Mouse (Mus musculus): ENCODE results near the gene Tarsl2.

Gene Tarsl2

DNA sequence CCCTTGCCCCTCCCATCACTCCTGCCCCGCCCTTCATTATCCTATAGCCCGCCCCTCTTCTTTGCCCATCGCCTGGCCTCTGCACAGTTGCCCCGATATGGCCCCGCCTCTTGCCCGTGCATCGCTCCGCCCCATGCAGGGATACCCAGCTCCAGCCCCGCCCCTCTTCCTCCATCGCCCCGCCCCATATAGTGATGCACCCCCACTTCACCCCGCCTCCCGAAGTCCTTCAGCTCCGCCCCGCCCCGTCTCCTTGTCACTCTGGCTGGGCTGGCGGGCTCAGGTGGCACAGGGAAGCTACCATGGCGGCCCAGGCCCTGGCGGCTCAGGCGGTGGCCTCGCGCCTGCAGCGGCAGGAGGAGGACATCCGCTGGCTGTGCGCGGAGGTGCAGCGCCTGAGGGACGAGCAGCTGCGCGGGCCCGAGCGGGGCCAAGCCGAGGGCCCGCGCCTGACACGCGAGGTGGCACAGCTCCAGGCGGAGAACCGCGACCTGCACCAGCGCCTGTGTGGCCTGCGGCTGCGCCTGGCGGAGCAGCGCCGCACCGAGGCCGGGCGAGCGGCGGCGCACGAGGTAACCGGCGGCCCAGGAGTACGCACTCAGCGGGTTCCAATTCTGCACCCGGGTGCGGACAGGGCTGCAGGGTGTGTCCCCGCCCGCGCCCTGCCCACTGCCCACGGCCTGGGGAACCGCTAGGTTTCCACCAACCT, at the start of gene Tarsl2:
Gene Tarsl2, plus strand, starts transcription at position 256 of the 709 bp plus-strand sequence.
- peak; percentile 91 to 94 for DNase-seq (ENCODE audit: low spot score in 2 of 2)

DNA sequence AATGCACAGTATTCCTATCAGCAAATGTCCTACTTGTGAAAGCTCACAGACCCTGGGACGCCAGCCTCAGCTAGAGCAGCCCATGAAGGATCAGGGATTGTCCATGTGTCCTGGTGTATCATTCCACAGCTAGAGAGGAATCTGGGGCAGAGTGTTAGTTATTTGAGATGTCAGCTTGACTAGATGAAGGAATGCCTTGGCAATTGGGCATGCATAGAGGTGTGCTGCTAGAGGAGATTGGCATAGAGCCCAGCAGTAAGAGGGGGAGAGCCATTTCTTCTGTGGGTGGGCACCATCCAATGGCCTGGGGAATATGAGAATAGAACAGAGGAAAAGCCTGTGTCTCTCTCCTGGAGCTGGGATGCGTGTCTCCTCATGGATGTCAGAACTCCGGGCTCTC, 38.6 kb upstream of the Tarsl2 start:
- no peak for DNase-seq (ENCODE audit: low spot score in 2 of 2)

DNA sequence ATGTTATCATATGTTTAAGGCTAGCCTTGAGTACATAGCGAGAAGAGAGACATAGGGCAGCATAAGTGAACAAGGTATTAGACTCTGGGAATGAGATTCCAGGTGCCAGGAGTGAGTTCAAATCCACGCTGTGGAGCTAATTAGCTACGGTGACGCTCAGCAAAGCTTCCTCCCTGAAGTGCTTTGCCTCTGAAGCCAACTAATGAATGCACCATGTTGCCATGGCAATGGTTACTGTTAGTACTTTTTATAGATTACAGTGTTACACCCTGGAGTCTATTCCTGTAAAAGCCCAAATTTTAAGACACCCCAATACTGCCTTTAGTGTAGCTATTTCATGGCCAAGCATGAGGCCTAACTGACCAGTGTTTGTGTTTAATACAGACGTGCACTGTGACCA, 37.7 kb upstream of the Tarsl2 start:
- DNase-seq (ENCODE audit: low spot score in 2 of 2) = no peak

DNA sequence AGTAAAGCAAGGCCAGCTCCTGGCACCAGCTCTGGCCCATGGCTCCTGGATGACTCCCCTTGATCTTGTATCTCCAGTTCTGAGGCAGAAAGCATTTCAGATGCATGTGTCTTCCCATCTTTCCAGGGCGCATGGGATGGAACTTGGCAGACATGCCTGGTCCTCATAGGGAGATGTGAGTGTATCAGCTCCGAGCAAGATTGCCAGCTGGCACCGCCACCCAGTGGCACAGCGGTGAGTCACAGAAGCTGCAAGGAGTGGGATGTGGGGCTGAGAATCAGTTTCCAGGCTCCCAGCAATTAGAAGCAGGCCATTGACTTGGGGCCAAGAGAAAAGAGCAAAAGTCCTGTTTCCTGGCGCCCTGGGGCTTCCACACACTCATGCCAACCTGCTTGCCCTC, 34.5 kb upstream of the Tarsl2 start:
- DNase-seq (ENCODE audit: low spot score in 2 of 2) = no peak

DNA sequence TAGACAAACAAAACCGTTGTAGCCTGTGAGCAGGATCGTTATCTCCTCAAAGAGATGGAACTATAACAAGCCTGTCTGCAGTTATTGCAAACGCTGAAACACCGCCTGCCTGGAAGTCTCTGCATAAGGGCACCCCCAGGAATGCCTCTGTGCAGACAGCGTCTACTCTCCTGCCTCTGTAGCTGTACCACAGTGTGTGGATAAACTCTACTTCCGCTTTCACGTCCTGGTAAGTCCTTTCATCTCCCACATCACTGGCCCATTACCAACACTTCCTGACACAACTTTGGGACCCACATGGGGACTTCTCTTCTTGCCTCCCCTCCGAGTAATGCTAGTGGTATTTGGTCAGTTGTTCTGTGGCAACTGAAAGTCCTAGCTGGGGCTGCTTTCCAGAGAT, 34.0 kb upstream of the Tarsl2 start:
- no peak for DNase-seq (ENCODE audit: low spot score in 2 of 2)

DNA sequence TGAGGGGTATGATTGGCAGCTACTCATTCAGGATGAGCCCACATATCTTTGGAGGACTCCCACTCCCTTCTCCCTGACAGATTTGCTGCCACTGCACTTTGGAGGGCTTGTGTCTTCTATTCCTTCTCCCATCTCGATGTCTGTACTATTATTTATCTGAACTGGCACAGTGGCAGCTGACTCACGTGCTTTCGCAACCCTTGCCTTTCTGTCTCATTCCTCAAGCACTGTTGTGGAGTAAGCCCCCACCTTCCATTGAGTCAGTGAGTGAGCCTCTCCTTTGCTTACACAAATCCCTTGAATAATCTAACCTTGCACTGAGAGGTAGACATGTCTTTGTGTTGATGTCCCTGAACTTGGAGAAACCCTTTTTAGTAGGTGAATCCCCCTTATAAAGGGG, 33.4 kb upstream of the Tarsl2 start:
- no peak for DNase-seq (ENCODE audit: low spot score in 2 of 2)

DNA sequence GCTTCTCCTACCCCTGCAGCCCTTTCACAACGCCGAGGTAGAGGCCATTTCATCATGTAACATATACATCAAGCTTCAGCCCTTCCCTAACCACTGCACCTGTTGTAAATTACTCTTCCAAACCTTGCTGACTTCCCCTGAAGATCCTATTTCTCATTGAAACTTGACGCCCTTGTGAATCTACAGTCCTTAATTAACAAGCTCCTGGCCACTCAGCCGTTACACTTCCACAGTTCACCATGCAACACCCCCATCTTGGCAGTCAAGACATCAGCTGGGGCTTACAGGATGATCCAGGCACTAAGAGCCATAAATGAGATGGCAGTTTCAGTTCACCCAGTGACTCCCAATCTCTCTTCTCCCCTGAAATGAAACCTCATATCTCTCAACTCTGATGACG, 31.0 kb upstream of the Tarsl2 start:
- no peak for DNase-seq (ENCODE audit: low spot score in 2 of 2)

DNA sequence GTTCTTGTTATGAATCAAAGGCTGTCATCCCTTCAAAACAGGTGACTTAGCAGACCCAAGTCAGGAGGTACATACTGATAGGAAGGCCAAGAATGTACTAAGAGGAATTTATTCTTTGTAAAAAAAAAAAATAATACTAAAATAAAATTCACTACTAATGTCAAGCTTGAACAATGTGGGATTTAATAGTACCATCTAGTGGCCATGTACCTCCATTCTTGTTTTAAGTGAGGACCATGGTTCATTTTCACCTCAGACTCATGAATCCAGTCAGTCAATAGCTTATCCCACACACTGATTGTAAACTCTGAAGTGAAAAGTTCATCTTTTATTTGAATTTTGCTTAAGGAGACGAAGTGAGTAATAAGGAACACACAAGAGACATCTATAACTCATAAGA, 25.9 kb upstream of the Tarsl2 start:
- no peak for DNase-seq (ENCODE audit: low spot score in 2 of 2)

DNA sequence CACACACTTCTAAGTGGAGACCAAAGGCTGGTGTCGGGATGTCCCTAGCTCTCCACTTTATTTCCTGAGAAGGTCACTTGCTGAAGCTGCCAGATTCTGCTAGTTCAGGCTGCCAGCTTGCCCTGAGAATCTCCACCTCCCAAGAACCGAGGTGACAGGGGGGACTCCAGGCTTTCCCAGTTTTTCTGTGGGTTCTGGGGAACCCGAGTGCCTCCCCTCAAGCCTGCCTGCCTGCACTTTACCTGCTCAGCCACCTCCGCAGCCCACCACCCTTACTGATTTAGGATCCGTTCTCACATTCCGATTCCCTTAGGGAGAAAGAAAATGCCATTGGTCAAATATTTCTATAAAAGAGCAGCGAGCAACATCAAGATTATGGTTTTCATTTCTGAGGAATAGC, 24.0 kb upstream of the Tarsl2 start:
- no peak for DNase-seq (ENCODE audit: low spot score in 2 of 2)

DNA sequence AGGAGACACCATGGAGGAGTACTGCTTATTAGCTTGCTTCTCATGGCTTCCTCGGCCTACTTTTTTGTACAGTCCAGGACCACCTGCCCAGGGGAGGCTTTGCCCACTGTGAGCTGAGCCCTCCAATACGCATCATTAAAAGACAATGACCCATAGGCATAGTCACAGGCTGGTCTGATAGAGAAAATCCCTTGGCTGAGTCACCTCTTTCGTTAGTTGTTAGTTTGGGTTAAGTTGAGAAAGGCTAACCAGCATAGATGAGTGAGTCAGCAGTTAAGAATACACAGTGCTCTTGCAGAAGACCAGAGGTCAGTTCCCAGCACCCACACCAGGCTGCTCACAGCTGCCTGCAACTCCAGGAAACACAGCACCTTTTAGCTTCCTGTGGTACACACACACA, 21.4 kb upstream of the Tarsl2 start:
- no peak for DNase-seq (ENCODE audit: low spot score in 2 of 2)

DNA sequence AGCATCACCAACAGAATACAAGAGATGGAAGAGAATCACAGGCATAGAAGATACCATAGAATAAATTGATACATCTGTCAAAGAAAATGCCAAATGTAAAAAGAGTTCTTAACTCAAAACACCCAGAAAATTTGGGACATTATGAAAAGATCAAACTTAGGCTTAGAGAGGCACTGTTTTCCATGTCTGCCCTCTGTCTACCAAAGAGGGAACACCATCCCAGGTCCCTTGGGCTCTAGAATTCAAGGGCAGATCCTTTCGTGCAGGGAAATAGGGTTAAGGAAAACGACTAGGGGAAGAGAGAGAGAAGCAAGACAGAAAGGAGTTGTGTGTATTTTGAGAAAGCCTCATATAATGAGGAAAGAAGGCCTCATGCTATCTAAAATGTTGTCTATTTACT, 19.2 kb upstream of the Tarsl2 start:
- DNase-seq (ENCODE audit: low spot score in 2 of 2) = no peak

DNA sequence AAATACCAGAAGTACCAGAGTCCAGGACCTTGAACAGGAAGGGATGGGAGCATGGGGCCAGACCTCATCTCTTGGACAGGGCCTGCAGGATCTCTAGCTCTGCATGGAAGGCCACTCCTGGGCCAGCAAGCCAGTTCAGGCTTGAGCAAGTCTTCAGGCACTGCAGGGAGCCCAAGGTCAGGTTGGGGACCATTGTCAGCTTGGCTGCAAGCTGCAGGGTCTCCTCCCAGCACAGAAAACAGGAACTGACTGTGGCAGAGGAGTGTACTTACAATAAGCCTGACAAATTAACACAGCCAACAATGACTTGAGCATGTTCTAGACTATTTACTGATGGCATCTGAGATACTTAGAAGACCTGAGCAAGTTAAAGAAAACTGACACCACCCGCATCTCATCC, 14.9 kb upstream of the Tarsl2 start:
- no peak for DNase-seq (ENCODE audit: low spot score in 2 of 2)

DNA sequence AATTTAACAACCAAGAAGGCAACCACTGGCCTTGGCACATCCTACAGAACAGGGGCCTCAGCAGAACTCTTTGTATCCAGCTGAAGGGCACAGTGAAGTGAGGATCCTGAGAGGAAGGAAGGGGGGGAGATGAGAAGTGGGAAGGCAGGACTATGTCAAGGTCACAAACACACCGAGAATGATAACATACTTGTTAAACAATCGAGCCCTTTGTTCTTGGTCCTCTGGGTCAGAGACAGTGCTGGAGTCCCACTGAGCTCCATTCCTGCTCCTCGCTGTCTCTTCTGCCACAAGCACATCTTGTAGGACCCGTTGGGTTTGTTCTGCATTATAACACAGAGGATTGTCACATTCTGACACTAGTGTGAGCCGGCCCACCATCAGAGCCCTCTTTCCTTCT, 14.0 kb upstream of the Tarsl2 start:
- DNase-seq (ENCODE audit: low spot score in 2 of 2) = no peak

DNA sequence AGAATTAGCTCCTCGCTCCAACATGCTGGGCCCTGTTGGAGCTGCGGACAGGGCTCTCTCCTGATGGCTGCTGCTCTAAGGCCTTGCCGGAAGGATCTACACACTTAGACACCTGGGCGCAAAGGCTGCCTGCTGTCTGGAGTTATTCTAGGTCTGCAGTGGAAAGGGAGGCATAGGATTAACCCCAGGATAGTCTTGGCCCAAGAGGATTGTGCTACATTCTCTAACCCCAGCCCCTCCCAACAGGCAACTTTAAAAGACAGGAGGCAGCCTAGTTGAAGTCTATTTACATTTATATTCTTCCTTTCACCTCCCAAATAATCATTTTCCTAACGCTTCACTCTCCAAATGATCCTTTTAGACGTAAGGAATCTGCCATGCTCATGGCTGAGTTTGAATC, 8.9 kb upstream of the Tarsl2 start:
- DNase-seq (ENCODE audit: low spot score in 2 of 2) = no peak

DNA sequence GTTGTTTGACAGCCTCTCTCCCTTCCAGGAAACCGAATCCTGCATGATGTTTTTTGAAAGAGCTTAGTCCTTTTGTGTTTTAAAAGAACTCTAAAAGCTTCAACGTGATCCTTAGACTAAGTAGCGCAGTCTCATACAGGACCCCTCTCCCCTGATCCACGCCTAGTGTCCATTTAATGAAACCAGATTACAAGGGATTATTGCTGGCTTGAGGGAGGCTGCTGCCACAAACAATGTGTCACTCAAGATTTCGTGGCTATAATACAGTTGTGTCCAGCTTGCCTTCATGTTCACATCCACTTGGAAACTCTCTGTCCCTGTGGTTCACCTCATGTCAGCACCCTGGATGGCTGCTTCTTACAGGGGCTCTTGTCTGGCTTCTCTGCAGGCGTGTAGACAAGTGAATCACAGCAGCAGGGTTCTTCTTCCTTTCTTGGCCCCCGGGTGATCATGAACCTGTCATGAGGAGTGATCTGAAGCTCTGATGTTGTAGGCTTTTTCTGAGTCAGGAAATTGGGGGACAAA, 8.3 kb upstream of the Tarsl2 start:
- no peak for DNase-seq (ENCODE audit: low spot score in 2 of 2)

DNA sequence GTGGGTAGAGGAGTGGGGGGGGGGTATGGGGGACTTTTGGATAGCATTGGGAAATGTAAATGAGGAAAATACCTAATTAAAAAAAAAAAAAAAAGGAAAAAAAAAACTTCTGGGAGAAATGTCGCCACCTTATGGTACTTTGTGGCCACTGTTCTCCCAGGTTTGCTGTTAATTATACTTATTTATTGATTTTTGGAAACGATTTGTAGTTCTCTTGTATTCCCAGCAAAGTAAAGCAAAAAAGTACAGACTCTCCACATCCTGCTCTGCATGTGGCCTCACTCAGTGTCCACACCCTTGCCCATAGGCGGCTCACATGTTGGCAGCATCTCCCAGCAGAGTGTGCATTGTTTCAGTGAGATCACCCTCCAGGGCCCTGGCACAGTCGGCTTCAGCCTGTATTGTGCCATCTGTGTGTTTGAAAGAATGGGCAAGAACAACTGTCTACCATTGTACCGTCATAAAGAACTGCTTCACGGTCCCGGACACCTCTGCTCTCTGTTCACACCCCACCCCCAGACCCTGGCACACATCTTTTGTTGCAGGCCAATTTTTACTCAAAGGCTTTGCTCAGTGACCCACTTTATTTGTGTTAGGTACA, 6.4 kb upstream of the Tarsl2 start:
- DNase-seq (ENCODE audit: low spot score in 2 of 2) = no peak

DNA sequence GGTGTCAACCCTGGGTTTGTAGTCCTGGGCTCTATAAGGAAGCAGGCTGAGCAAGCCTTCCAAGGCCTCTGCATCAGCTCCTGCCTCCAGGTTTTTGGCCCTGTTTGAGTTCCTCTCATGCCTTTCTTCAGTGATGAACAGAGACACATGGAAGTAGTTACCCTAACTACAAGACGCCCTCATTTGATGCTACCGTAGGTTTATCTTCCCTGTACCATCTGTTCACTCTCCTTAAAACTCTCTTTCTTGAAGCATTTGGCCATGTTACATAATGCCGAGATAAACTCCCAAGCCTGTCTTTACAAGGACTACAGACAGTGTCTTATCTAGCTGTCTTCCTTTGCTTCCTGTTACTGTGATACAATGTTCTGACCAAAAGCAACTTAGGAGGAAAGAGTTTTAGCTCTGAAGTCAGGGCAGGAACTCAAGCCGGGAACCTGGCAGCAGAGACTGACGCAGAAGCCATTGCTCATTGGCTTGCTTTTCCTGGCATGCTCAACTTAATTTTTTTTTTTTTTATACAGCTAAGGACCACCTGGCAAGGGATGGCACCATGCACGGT, 4.8 kb upstream of the Tarsl2 start:
- DNase-seq (ENCODE audit: low spot score in 2 of 2) = no peak

DNA sequence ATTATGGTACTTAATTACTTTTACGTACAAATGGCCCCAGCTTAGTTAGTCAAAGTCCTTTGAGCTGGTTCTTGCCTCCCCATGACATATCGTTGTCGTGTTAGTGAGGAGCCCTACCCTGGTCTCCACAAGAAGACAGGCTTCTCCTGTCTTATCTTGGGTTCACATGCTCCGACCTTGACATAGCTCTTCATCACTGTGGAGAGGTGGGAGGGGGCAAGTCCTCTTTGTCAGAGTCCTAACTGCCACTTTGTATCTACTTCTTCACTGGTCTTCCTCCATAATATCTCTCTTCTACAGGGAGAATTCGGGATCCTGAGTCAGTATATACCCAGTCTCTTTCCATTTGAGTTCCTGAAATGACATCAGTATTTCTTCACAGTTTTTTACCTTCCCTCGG, 4.0 kb upstream of the Tarsl2 start:
- DNase-seq (ENCODE audit: low spot score in 2 of 2) = no peak

DNA sequence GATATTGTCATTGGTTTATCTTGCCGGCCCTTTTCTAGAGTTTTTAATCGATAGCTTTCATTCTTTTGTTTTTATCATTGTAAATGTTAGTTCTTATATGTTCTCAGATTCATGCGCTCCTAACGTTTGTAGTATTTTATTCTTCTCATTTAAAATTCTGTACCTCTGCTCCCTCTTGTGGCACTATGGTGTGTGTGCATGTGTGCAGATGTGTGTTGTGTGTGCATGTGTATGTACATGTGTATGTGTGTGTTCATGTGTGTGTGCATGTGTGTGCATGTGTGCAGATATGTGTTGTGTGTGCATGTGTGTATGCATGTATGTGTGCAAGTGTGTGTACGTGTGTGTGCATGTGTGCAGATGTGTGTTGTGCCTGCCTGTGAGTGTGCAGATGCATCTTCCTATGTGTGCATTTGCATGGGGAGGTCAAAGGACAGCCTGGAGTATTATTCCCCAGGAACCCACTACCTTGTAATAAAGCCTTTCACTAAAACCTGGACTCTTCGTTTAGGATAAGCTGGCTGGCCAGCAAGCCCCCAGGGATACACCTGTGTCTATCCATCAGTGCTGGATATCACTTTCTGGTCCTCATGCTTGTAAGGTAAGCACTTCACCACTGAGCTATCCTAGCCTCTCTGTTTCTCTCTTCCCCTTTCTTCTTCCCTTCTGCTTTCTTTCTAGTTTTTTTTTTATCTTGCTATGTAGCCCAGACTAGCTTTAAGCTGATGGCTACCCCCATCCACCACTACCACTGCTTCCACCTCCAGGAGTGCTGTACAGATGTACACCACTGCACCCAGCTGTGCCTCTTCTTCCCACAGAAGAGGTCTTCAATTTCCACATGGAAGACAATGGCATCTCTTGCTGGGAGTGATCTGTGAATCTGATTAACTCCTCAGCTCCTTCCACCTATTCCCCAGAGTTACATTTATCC, 2.1 kb upstream of the Tarsl2 start:
- DNase-seq (ENCODE audit: low spot score in 2 of 2) = no peak

DNA sequence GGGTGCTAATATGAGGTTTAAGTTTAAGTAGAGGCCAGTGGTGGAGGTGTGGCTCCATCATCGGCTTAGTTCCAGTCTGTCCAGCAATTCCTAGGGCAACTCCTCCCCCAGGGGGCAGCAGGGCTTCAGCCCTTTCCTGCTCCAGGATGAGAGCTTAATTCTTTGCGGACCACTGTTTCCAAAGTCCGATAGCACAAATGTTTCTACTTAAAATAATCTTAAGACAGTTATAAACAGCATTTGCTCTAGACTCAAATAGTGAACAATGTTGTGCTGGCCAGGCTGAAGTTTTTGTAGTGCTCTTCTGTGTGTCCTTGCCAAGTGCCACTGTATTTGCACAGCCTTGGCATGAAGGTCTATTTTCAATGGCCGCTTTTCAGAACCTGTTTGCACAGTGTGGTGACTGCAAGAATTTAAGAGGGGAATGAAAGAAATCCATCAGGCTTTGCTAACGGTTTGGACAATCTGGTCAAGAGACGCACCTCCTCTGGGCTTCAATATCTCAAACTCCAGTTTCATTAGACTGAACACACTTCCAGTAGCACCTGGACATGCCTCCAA, 757 bp upstream of the Tarsl2 start:
- no peak for DNase-seq (ENCODE audit: low spot score in 2 of 2)

DNA sequence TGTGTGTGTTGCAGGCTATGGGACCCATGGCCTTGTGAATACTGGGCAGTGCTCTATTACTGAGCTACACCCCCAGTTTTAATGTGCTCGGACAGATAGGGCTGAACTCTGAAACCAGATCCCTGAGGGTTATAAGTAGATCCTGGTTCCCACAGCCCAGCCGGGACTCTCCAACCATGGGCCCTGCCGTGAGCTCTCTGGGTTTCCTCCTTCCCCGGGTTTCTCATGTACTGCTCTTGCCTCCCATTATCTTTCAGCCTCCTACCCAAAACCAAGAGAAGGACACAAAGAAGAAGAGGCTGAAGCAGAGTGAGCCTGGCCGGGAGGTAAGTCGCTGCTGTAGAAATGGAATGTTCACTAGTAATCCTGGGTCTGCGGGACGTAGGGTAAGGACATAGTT, 1.3 kb downstream of the Tarsl2 start:
- DNase-seq (ENCODE audit: low spot score in 2 of 2) = no peak

DNA sequence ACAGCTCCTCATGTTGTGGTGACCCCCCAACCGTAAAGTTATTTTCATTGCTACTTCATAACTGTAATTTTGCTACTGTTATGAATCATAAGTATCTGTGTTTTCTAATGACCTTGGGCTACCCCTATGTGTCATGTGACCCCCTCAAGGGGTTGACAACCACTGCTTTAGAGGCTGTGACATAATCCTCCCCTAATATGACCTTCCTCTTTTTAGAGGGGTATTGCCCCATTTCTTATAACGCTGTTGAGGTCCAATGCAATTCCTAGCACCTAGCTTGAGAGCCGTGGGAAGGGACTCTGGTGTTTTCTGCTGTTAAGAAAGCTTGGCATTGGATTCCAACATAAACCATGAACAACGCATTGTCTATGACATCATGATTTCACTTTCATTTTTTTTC, 6.0 kb downstream of the Tarsl2 start:
- DNase-seq (ENCODE audit: low spot score in 2 of 2) = no peak

Data from urinary bladder, adult 18-20 months (tissue).